In genomic region chr19:46374477-46375088, GRCm38 (mm10) we compare ENCODE assay signal across 9 mouse cellular contexts. TPM values are rescaled to one million over a fixed set of nuclear protein-coding genes. Genes with fewer than 3 reads are reported as not detected.
DNase-seq lines count a peak whose midpoint lies in the region; ATAC-seq and TF ChIP-seq lines count a peak whose summit lies in the region.
"Had no signal": no experiment of that assay in that cellular context is flagged by ENCODE, and none has a peak within 500 bp of the region (broad histone marks: within the 10 kb centered on the region; RNA-seq: fewer than 3 reads in every experiment).

No protein-coding gene starts in this region.

- peak overlapping the region; percentile 59; the same call in 1 of the 2 replicates for H3K27ac ChIP-seq in midbrain, embryonic 10.5 days (replicated peaks)
- H3K27ac ChIP-seq in midbrain, embryonic 14.5 days (replicated peaks; ENCODE audit: low read depth, low read length): no peak overlapping the region
- H3K27ac ChIP-seq in hindbrain, postnatal 0 days: peak overlapping the region; percentile 58
- no peak overlapping the region for H3K27ac ChIP-seq in stomach, postnatal 0 days (replicated peaks)

- intact Hi-C loops in left cerebral cortex, postnatal 25 days (cut with DNase I): no loop called here

- H3K9me3 ChIP-seq in midbrain, embryonic 10.5 days (replicated peaks): no peaks in the 10 kb centered on the region
- H3K9me3 ChIP-seq in midbrain, embryonic 14.5 days (ENCODE audit: control insufficient read depth, low read length): no peaks in the 10 kb centered on the region
- H3K9me3 ChIP-seq in hindbrain, postnatal 0 days (ENCODE audit: low read length): no peaks in the 10 kb centered on the region
- no peaks in the 10 kb centered on the region for H3K9me3 ChIP-seq in stomach, postnatal 0 days (ENCODE audit: control insufficient read depth, low read length)

- peaks cover 36% of the 10 kb centered on the region for H3K36me3 ChIP-seq in midbrain, embryonic 10.5 days
- peaks cover 36% of the 10 kb centered on the region for H3K36me3 ChIP-seq in midbrain, embryonic 14.5 days (ENCODE audit: control insufficient read depth, insufficient read depth, low read length)
- peaks cover 30% of the 10 kb centered on the region for H3K36me3 ChIP-seq in hindbrain, postnatal 0 days (ENCODE audit: insufficient read depth, low read length)
- H3K36me3 ChIP-seq in stomach, postnatal 0 days (ENCODE audit: control insufficient read depth, insufficient read depth, low read length): peaks cover 19% of the 10 kb centered on the region

- 48% methylated on average over 21 of the region's 21 CpGs for WGBS in midbrain, embryonic 10.5 days
- 44% methylated on average over 21 of the region's 21 CpGs for WGBS in midbrain, embryonic 14.5 days
- WGBS in hindbrain, postnatal 0 days: 42% methylated on average over 21 of the region's 21 CpGs
- WGBS in stomach, postnatal 0 days: 50% methylated on average over 21 of the region's 21 CpGs

- H3K27me3 ChIP-seq in midbrain, embryonic 10.5 days (ENCODE audit: low read depth, poor library complexity, severe bottlenecking): no peaks in the 10 kb centered on the region
- H3K27me3 ChIP-seq in midbrain, embryonic 14.5 days (ENCODE audit: control insufficient read depth, insufficient read depth, low read length): no peaks in the 10 kb centered on the region
- no peaks in the 10 kb centered on the region for H3K27me3 ChIP-seq in hindbrain, postnatal 0 days (ENCODE audit: insufficient read depth, low read length)
- H3K27me3 ChIP-seq in stomach, postnatal 0 days (ENCODE audit: control insufficient read depth, insufficient read depth, low read length): no peaks in the 10 kb centered on the region

- no peak for TF ChIP-seq CTCF in hindbrain, postnatal 0 days (IDR thresholded peaks at IDR 0.05; ENCODE audit: low read depth)
- no peak for TF ChIP-seq CTCF in stomach, postnatal 0 days (IDR thresholded peaks at IDR 0.05; ENCODE audit: low read depth)

- H3K4me2 ChIP-seq in midbrain, embryonic 14.5 days (ENCODE audit: low read length): no peak overlapping the region
- H3K4me2 ChIP-seq in hindbrain, postnatal 0 days (ENCODE audit: low read depth, low read length): no peak overlapping the region
- H3K4me2 ChIP-seq in stomach, postnatal 0 days (replicated peaks; ENCODE audit: low read depth): no peak overlapping the region

- peak; percentile 46 to 51 for DNase-seq in cerebellum, postnatal 14 days
- no peak for DNase-seq in cerebellum, postnatal 4 days (ENCODE audit: low spot score in 2 of 2)
- peak; percentile 27 for DNase-seq in midbrain, embryonic 10.5 days (ENCODE audit: low spot score)
- DNase-seq in midbrain, embryonic 14.5 days: no peak
- DNase-seq in hindbrain, postnatal 0 days (ENCODE audit: low spot score): no peak
- no peak for DNase-seq in stomach, postnatal 0 days (ENCODE audit: low spot score)
- no peak for DNase-seq in left cerebral cortex, postnatal 25 days (ENCODE audit: low spot score in 2 of 2)
- no peak for DNase-seq in spleen, adult 18-20 months
- DNase-seq: thymus, postnatal 25 days had no signal

- H3K9ac ChIP-seq in midbrain, embryonic 14.5 days (replicated peaks; ENCODE audit: low read length): no peak overlapping the region
- H3K9ac ChIP-seq in hindbrain, postnatal 0 days (replicated peaks; ENCODE audit: low read length): no peak overlapping the region; the same call in 1 of the 2 replicates
- H3K9ac ChIP-seq in stomach, postnatal 0 days (ENCODE audit: low read length): no peak overlapping the region

- no peak; the same call in 1 of the 2 replicates for ATAC-seq in midbrain, embryonic 14.5 days (ENCODE audit: low FRiP score, low TSS enrichment)
- ATAC-seq in hindbrain, postnatal 0 days: no peak
- peak; percentile 45; the same call in 1 of the 2 replicates for ATAC-seq in stomach, postnatal 0 days (ENCODE audit: low FRiP score, low TSS enrichment)

- no peak overlapping the region for H3K4me3 ChIP-seq in midbrain, embryonic 10.5 days
- H3K4me3 ChIP-seq in midbrain, embryonic 14.5 days (replicated peaks; ENCODE audit: low read depth, low read length): no peak overlapping the region
- no peak overlapping the region for H3K4me3 ChIP-seq in hindbrain, postnatal 0 days (ENCODE audit: low read length)
- no peak overlapping the region for H3K4me3 ChIP-seq in stomach, postnatal 0 days (ENCODE audit: low read depth, low read length)

- peaks cover 14% of the 10 kb centered on the region for H3K4me1 ChIP-seq in midbrain, embryonic 10.5 days
- H3K4me1 ChIP-seq in midbrain, embryonic 14.5 days (ENCODE audit: control insufficient read depth, insufficient read depth, low read length): no peaks in the 10 kb centered on the region
- no peaks in the 10 kb centered on the region for H3K4me1 ChIP-seq in hindbrain, postnatal 0 days (ENCODE audit: insufficient read depth, low read length)
- H3K4me1 ChIP-seq in stomach, postnatal 0 days (replicated peaks; ENCODE audit: control insufficient read depth, insufficient read depth): no peaks in the 10 kb centered on the region

- TF ChIP-seq EP300 in stomach, postnatal 0 days (optimal IDR thresholded peaks at IDR 0.05): no peak

RNA-seq across cellular contexts. Expression of gene Actr1a, which starts 21.0 kb away (rescaled TPM):
- polyA plus RNA-seq in midbrain, embryonic 10.5 days (2016; fragmentation: Nextera tagmentation; extraction: Ambion mirVana): 188 and 224 TPM in 2 replicates
- 320 and 379 TPM in 2 replicates for polyA plus RNA-seq in midbrain, embryonic 14.5 days (2014; fragmentation: Nextera tagmentation; extraction: Ambion mirVana)
- total RNA-seq in hindbrain, postnatal 0 days (2014; rRNA removed): 321 and 337 TPM in 2 replicates
- 278 and 295 TPM in 2 replicates for polyA plus RNA-seq in hindbrain, postnatal 0 days (2015; fragmentation: Nextera tagmentation; extraction: Ambion mirVana)
- 90.1 and 94.7 TPM in 2 replicates for polyA plus RNA-seq in stomach, postnatal 0 days (2015; fragmentation: Nextera tagmentation; extraction: Ambion mirVana)
- 100 to 1,000 TPM; 187 to 190 TPM for total RNA-seq in left cerebral cortex, postnatal 25 days (2021)

RNA-seq across cellular contexts. Expression of gene Sufu, which starts 22.1 kb away (rescaled TPM):
- 50.2 and 53.6 TPM in 2 replicates for polyA plus RNA-seq in midbrain, embryonic 10.5 days (2016; fragmentation: Nextera tagmentation; extraction: Ambion mirVana)
- 22.0 and 29.1 TPM in 2 replicates for polyA plus RNA-seq in midbrain, embryonic 14.5 days (2014; fragmentation: Nextera tagmentation; extraction: Ambion mirVana)
- total RNA-seq in hindbrain, postnatal 0 days (2014; rRNA removed): 21.4 and 21.9 TPM in 2 replicates
- 17.2 and 19.1 TPM in 2 replicates for polyA plus RNA-seq in hindbrain, postnatal 0 days (2015; fragmentation: Nextera tagmentation; extraction: Ambion mirVana)
- 9.5 and 9.9 TPM in 2 replicates for polyA plus RNA-seq in stomach, postnatal 0 days (2015; fragmentation: Nextera tagmentation; extraction: Ambion mirVana)
- total RNA-seq in left cerebral cortex, postnatal 25 days (2021): 10 to 100 TPM; 16.8 to 21.0 TPM

RNA-seq across cellular contexts. Expression of gene 2310034G01Rik, which starts 24.5 kb away (rescaled TPM):
- 0.96 and 1.4 TPM in 2 replicates for polyA plus RNA-seq in midbrain, embryonic 10.5 days (2016; fragmentation: Nextera tagmentation; extraction: Ambion mirVana)
- polyA plus RNA-seq in midbrain, embryonic 14.5 days (2014; fragmentation: Nextera tagmentation; extraction: Ambion mirVana): 2.8 and 3.1 TPM in 2 replicates
- 0.89 and 3.3 TPM in 2 replicates for total RNA-seq in hindbrain, postnatal 0 days (2014; rRNA removed)
- 1.7 and 2.5 TPM in 2 replicates for polyA plus RNA-seq in hindbrain, postnatal 0 days (2015; fragmentation: Nextera tagmentation; extraction: Ambion mirVana)
- polyA plus RNA-seq in stomach, postnatal 0 days (2015; fragmentation: Nextera tagmentation; extraction: Ambion mirVana): 1.6 and 1.7 TPM in 2 replicates
- total RNA-seq in left cerebral cortex, postnatal 25 days (2021): 1 to 10 TPM in 1 of 2 experiments, under 1 TPM in 1; 0.94 to 1.2 TPM

RNA-seq across cellular contexts. Expression of gene Mfsd13a, which starts 33.7 kb away (rescaled TPM):
- polyA plus RNA-seq in midbrain, embryonic 10.5 days (2016; fragmentation: Nextera tagmentation; extraction: Ambion mirVana): 9.1 and 10.1 TPM in 2 replicates
- polyA plus RNA-seq in midbrain, embryonic 14.5 days (2014; fragmentation: Nextera tagmentation; extraction: Ambion mirVana): 7.2 and 7.7 TPM in 2 replicates
- total RNA-seq in hindbrain, postnatal 0 days (2014; rRNA removed): 7.5 and 12.3 TPM in 2 replicates
- 9.9 and 10.5 TPM in 2 replicates for polyA plus RNA-seq in hindbrain, postnatal 0 days (2015; fragmentation: Nextera tagmentation; extraction: Ambion mirVana)
- 5.3 and 7.7 TPM in 2 replicates for polyA plus RNA-seq in stomach, postnatal 0 days (2015; fragmentation: Nextera tagmentation; extraction: Ambion mirVana)
- 10 to 100 TPM; 24.1 to 28.1 TPM for total RNA-seq in left cerebral cortex, postnatal 25 days (2021)

RNA-seq across cellular contexts. Expression of gene Cuedc2, which starts 36.1 kb away (rescaled TPM):
- polyA plus RNA-seq in midbrain, embryonic 10.5 days (2016; fragmentation: Nextera tagmentation; extraction: Ambion mirVana): 239 and 249 TPM in 2 replicates
- 300 and 307 TPM in 2 replicates for polyA plus RNA-seq in midbrain, embryonic 14.5 days (2014; fragmentation: Nextera tagmentation; extraction: Ambion mirVana)
- total RNA-seq in hindbrain, postnatal 0 days (2014; rRNA removed): 125 and 134 TPM in 2 replicates
- polyA plus RNA-seq in hindbrain, postnatal 0 days (2015; fragmentation: Nextera tagmentation; extraction: Ambion mirVana): 312 and 326 TPM in 2 replicates
- polyA plus RNA-seq in stomach, postnatal 0 days (2015; fragmentation: Nextera tagmentation; extraction: Ambion mirVana): 75.3 and 77.5 TPM in 2 replicates
- total RNA-seq in left cerebral cortex, postnatal 25 days (2021): 100 to 1,000 TPM; 174 to 185 TPM

Comparison
In these comparisons a context has a peak if more than half of its experiments do, and no peak if none do; other contexts are left out.
1. DNase-seq: peak in cerebellum, postnatal 14 days (2 of 2) and midbrain, embryonic 10.5 days (single experiment); none in cerebellum, postnatal 4 days (0 of 2), midbrain, embryonic 14.5 days (single experiment), hindbrain, postnatal 0 days (single experiment), stomach, postnatal 0 days (single experiment), left cerebral cortex, postnatal 25 days (0 of 2) and spleen, adult 18-20 months (0 of 2).
2. H3K27ac ChIP-seq: peak in midbrain, embryonic 10.5 days (single experiment) and hindbrain, postnatal 0 days (single experiment); none in midbrain, embryonic 14.5 days (single experiment) and stomach, postnatal 0 days (single experiment).